Mouse (Mus musculus) adipose tissue, adult 10 weeks (tissue): ENCODE results near the gene Fam45a. TPM values are rescaled to one million over a fixed set of nuclear protein-coding genes. Genes with fewer than 3 reads are reported as not detected.

Experiments used
- polyA plus RNA-seq: library from polyadenylated mRNA; stranded (reverse); fragments of 350-450 nt; fragmentation: Illumina TruSeq; extraction: RNeasy Lipid Tissue Mini Kit (QIAGEN cat#74804); gene quantifications from one replicate; pipeline ENCODE4 v1.2.3, GENCODE M21; 2014; ENCODE audit warnings: low read depth, low replicate concordance

The Fam45a gene
- polyA plus RNA-seq, result 29.0 TPM

GRCm38 (mm10) chr19:60811098-60812035 is at the start of gene Fam45a:
TSS of gene Fam45a (plus strand) at chr19:60811585.

GRCm38 (mm10) chr19:60790551-60791161 is 20.7 kb upstream of the Fam45a start, which contains the start of gene Eif3a:
TSS of gene Eif3a (minus strand) at chr19:60790658.

GRCm38 (mm10) chr19:60860868-60861700 is 49.7 kb downstream of the Fam45a start, which contains the start of gene Sfxn4:
TSS of gene Sfxn4 (minus strand) at chr19:60861479.

GRCm38 (mm10) chr19:60874064-60874694 is 62.8 kb downstream of the Fam45a start, which contains the start of gene Prdx3:
TSS of gene Prdx3 (minus strand) at chr19:60874556.

Other genes starting within 250 kb of the Fam45a start
- 21.7 TPM for gene Cacul1, start 230.6 kb upstream of the Fam45a start, polyA plus RNA-seq
- gene Nanos1, start 55.6 kb upstream of the Fam45a start, polyA plus RNA-seq, result 0.34 TPM
- 122 TPM for gene Eif3a, start 20.9 kb upstream of the Fam45a start, polyA plus RNA-seq
- 6.5 TPM for gene Sfxn4, start 49.9 kb downstream of the Fam45a start, polyA plus RNA-seq
- gene Prdx3, start 63.0 kb downstream of the Fam45a start, polyA plus RNA-seq, result 142 TPM
- 17.3 TPM for gene Grk5, start 78.2 kb downstream of the Fam45a start, polyA plus RNA-seq